Mouse (Mus musculus) embryonic facial prominence, embryonic 15.5 days (tissue): Measurements from ENCODE around the gene Fsip2. TPM values are rescaled to one million over a fixed set of nuclear protein-coding genes. Genes with fewer than 3 reads are reported as not detected.

Experiments used
- ATAC-seq: fragments of 200-750 bp; cut with Nextera tagmentation; 2 replicates; pipeline ENCODE4 v1.8.0; 2017; ENCODE audit warnings: low read depth, moderate TSS enrichment; ENCODE audit not compliant: insufficient number of reproducible peaks, low FRiP score, low TSS enrichment
- H3K27ac ChIP-seq: fragments of 300-500 bp; sonication (generic); replicated peaks from 2 replicates; pipeline ENCODE4 v1.5.1; 2015; ENCODE audit warnings: mild to moderate bottlenecking, inconsistent platforms
- H3K27me3 ChIP-seq: fragments of 300-500 bp; sonication (generic); 2 replicates; pipeline ENCODE4 v1.6.1; 2015; ENCODE audit warnings: inconsistent platforms
- H3K36me3 ChIP-seq: fragments of 300-500 bp; sonication (generic); 2 replicates; pipeline ENCODE4 v1.6.1; 2015; ENCODE audit warnings: mild to moderate bottlenecking, inconsistent platforms
- H3K4me1 ChIP-seq: fragments of 300-500 bp; sonication (generic); 2 replicates; pipeline ENCODE4 v1.6.1; 2015; ENCODE audit warnings: inconsistent platforms
- H3K4me2 ChIP-seq: fragments of 300-500 bp; sonication (generic); replicated peaks from 2 replicates; pipeline ENCODE4 v1.6.1; 2015; ENCODE audit warnings: mild to moderate bottlenecking, inconsistent platforms
- H3K4me3 ChIP-seq: fragments of 300-500 bp; sonication (generic); replicated peaks from 2 replicates; pipeline ENCODE4 v1.5.1; 2015; ENCODE audit warnings: mild to moderate bottlenecking, inconsistent platforms
- H3K9ac ChIP-seq: fragments of 300-500 bp; sonication (generic); 2 replicates; pipeline ENCODE4 v1.6.1; 2015; ENCODE audit warnings: inconsistent platforms
- H3K9me3 ChIP-seq: fragments of 300-500 bp; sonication (generic); replicated peaks from 2 replicates; pipeline ENCODE4 v1.6.1; 2016; ENCODE audit warnings: inconsistent platforms
- WGBS: fragments of 180-500 bp; shearing (Covaris S2); methylation state at CpG from one replicate; pipeline ENCODE4 v1.1.7; 2015; 5-methylcytosine and 5-hydroxymethylcytosine counted together
- polyA plus RNA-seq: library from polyadenylated mRNA; unstranded; fragments of >200 nt; fragmentation: Nextera tagmentation; extraction: Ambion mirVana; gene quantifications from 2 replicates; pipeline ENCODE4 v1.2.1, GENCODE M21; 2015

The Fsip2 gene
- polyA plus RNA-seq, result 0.01 TPM in 1 of 2 replicates, not detected in the other

DNA sequence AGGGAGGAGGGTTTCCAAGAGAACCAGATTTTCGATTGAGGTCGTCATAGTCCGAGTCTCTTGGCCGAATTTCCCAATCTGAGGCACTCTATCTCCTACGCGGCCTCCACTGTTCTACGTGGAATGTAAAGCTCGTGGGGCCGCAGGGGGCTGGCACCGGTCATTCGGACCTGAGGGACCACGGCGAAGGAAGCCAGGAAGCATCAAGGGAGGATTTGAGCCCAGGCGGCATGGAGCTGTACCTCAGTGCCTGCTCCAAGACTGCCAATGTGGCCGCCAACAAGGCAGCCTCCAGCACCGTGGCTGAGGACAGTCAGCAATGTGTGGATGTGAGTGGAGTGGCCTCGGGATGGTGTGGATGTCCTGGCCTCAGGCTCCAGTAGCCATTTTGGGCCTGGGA is at the start of gene Fsip2:
Fsip2 (plus strand) TSS at position 163 of the 400 bp plus-strand sequence.
- Histone ChIP-seq H3K36me3 (no peaks in the 10 kb centered on the region), H3K9ac (no peak within 1 kb of the TSS)
- no peak for ATAC-seq

DNA sequence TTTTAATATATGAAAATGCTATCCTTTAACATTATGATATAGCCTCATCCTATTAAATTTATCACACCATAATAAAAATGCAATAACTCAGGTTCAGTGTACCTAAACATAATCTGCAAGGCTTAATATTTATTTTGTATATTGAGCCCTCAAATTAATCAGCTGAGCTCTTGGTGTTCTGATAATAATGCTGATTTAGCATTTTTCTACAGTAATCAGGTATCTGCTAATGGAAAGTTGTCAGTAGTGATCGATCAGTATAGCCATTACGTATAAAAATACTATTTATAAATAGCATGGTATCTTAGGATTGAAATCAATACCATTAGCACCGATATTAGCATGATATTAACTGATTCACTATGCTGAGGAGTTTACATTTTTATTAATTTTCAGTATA is 20.0 kb downstream of the Fsip2 start:
- Histone ChIP-seq H3K4me2 (no peak overlapping the region), H3K9ac (no peak overlapping the region), H3K27me3 (no peaks in the 10 kb centered on the region), H3K4me3 (no peak overlapping the region), H3K27ac (no peak overlapping the region), H3K9me3 (no peaks in the 10 kb centered on the region), H3K4me1 (no peaks in the 10 kb centered on the region), H3K36me3 (no peaks in the 10 kb centered on the region)
- no peak for ATAC-seq
- 81% methylated on average over 3 of the region's 3 CpGs for WGBS

More for the DNA sequence above, at the start of gene Fsip2:
- no peak within 1 kb of the TSS for H3K4me2 ChIP-seq
- H3K27ac ChIP-seq, result no peak within 1 kb of the TSS
- no peaks in the 10 kb centered on the region for H3K9me3 ChIP-seq
- WGBS, result 94% methylated on average over 17 of the region's 17 CpGs
- H3K27me3 ChIP-seq, result no peaks in the 10 kb centered on the region
- H3K4me1 ChIP-seq, result no peaks in the 10 kb centered on the region
- H3K4me3 ChIP-seq, result no peak within 1 kb of the TSS

DNA sequence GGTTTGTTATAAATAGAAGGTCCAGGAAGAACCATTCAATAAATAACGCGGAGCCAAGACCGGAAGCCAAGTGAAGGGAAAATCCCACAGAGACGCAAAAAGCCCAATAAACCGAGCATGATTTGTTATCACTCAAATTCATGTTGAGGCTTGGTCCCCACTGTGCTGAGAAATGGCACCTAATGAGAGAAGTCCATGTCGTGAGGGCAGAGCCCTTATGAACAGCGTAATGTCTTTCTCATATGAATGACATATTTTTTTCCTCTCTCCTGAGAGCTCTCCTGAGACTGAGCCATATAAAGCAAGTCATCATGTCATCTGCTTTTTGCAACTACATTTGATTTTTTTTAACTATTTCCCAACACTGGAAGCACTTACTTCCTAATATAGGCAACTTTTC is 82.4 kb downstream of the Fsip2 start:
- Histone ChIP-seq H3K9me3 (no peaks in the 10 kb centered on the region), H3K9ac (no peak overlapping the region), H3K27ac (no peak overlapping the region), H3K4me2 (no peak overlapping the region), H3K36me3 (no peaks in the 10 kb centered on the region), H3K4me3 (no peak overlapping the region), H3K27me3 (no peaks in the 10 kb centered on the region), H3K4me1 (no peaks in the 10 kb centered on the region)
- WGBS, result 81% methylated on average over 7 of the region's 7 CpGs
- no peak for ATAC-seq

DNA sequence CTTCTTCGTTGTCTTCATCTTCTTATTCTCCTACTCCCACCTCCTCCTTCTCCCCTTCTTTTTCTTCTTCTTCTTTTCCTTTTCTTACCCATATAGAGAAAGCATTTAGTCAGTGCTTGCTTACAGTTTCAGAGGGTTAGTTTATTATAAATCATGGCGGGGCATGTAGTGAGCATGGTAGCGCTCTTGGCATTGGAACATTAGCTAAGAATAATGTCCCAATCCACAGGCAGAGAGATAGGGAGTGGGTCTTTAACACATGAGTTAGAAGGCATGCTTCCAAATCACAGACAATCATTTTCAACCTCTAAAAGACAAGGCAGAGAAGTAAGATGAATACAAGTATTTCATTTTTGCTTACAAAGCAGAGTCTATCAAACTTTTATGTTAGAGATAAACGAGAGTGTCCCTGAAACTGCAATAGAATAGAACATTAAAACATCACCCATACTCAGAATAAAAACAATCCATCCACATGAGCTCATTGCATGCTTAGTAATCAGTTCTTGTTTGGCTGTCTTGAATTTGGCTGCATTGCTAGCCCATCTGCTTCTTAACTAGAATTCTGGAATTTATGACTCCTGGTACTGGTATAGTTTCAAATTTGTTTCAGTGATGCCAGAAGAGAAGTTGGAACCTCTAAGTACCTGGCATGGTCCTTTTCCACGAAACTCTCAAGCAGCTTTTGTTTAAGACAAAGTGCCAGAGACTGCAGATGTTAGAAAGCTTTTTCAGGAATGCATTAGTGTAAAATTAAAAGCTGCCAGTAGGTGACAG is 109.7 kb downstream of the Fsip2 start:
- no peaks in the 10 kb centered on the region for H3K36me3 ChIP-seq
- no peak overlapping the region for H3K4me2 ChIP-seq
- 75% methylated on average over 5 of the region's 5 CpGs for WGBS
- H3K27ac ChIP-seq, result no peak overlapping the region
- no peak overlapping the region for H3K4me3 ChIP-seq
- no peaks in the 10 kb centered on the region for H3K4me1 ChIP-seq
- no peaks in the 10 kb centered on the region for H3K27me3 ChIP-seq
- no peak for ATAC-seq
- H3K9me3 ChIP-seq, result no peaks in the 10 kb centered on the region
- H3K9ac ChIP-seq, result no peak overlapping the region
